Mouse (Mus musculus): ENCODE data around the gene Gm9008.
"Not testable (repeated sequence)": the region's sequence is repeated elsewhere in the genome, so short reads cannot be mapped to it uniquely, and the experiment has no call there.

The Gm9008 gene

DNA sequence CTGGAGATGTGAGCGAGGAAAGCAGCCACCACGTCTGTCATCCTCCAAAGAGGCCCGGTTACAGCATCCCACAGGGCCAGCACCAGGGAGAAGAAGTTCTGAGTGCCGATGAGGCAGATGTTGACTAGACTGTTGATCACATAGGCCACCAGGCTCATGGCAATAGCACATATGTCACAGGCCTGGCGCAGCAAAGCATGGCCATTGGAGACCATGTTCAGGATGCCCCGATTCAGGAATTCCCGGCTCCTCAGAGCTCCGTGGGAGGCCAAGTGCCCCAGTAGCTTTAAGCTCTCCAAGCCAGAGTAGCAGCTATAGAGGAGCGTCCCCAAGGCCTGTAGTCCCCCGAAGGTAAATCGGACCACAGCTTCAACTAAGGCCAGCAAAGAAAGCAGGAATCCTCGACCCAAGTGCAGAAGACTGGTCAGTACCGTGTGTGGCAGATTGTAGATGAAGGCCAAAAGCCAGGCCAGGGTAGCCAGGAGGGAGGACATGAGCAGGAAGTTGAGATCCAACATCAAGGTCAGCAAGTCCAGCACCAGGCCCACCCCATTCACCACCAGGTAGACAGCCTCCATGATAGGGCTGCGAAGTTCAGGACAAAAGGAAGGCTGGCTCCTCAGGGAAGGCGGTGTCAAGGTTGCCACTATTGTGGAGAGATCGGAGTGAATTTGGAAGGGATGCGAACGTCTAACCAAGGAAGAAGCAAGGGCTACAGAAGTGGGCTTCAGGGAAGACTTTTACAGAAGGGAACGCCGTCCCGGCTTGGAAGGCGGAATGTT, at the start of gene Gm9008:
Gene Gm9008, minus strand, starts transcription at position 731 of the 782 bp plus-strand sequence.
- DNase-seq (ENCODE audit: extremely low spot score) = not testable (repeated sequence)

DNA sequence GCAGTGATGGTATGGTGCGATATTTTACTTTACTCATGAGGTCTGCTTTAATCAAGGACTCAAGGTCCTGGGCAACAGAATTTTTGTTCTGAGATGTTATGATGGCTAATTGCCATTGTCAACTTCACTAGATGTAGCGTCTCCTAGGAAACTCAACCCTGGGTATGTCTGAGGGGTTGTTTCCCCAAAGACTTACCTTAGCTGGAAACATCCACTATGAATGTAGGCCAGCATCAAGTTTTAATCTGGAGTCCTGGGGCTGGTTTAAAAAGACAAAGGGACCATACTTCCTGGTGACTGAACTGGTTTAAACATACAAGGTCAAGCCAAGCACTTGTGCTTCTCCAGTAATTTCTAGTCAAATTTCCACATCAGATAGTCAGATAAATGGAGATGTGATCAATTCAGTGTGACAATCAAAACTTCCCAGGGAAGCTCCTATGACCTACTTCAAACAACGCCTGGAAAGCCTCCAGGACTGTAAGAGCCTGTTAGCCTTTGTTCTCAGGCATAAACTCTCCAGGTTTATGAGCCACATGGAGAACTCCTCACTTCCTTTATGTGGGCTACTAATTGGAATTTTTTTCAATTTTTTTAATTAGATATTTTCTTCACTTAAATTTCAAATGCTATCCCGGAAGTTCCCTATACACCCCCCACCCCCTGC, 24.5 kb upstream of the Gm9008 start:
- no peak for DNase-seq (ENCODE audit: extremely low spot score)

DNA sequence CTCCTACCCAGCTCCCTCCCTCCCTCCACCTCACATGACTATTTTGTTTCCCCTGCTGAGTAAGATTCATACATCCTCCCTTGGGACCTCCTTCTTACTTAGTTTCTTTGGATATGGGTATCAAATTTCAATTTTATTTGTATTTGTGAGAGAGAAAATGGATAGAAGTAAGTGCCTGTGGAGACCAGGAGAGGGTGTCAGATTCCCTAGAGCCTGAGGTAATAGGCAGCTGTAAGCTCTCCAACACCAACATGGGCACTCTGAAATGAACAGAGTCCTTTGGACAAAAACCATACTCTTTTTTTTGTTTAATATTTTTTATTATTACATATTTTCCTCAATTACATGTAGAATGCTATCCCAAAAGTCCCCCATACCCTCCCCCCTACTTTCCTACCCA, 12.6 kb upstream of the Gm9008 start:
- DNase-seq (ENCODE audit: extremely low spot score) = no peak

DNA sequence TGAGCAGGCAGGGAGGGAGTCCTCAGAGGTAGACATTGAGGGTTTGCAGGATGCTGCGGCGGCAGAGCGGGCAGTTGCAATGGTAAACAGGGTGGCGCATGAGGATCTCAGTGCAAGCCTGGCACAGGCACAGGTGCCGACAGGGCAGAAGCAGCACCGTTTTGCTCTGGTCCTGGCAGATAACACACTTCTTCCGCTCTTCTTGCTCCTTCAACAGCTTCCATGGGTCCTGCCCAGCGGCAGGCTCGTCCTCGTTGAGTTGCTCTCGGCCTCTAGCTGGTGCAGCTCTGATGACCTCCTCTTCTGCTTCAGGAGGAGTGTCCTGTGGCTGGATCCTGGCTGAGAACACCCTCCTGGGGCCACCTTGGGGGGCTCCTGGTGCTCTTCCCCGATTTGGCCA, 1.2 kb downstream of the Gm9008 start:
- not testable (repeated sequence) for DNase-seq (ENCODE audit: extremely low spot score)

DNA sequence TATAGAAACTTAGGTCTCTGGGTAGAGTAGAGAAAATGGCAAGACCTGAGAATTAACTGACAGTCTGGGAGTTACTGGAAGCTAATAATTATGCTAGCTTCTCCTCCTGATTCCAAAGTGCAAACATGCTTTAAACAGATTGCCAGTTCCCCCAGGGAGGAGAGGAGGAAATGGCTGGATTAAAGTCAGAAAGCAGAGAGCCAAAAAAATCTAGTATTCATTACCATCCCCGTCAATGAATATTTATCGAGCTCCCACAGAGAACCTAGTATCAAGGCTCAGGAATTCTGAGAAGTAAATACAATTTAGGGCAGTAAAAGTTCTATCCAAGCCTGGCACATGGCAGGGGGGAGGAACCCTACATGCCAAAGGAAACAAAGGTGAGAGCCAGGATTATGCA, 29.4 kb downstream of the Gm9008 start:
- DNase-seq (ENCODE audit: extremely low spot score) = no peak

All from embryo, embryonic 9.5 days (tissue).